Mouse (Mus musculus) megakaryocyte, embryonic 14.5 days (primary cell): Measurements from ENCODE around the gene Smim6. TPM values are rescaled to one million over a fixed set of nuclear protein-coding genes. Genes with fewer than 3 reads are reported as not detected.

Source experiments
- H3K27me3 ChIP-seq: replicated peaks from 2 replicates; pipeline ENCODE3; 2012; ENCODE audit warnings: inconsistent platforms
- H3K36me3 ChIP-seq: replicated peaks from 2 replicates; pipeline ENCODE3; 2012; ENCODE audit warnings: low read length, inconsistent platforms, mixed read lengths
- H3K4me1 ChIP-seq: 2 replicates; pipeline ENCODE4 v1.6.1; 2012; ENCODE audit warnings: inconsistent platforms
- H3K4me3 ChIP-seq: replicated peaks from 2 replicates; pipeline ENCODE3; 2012; ENCODE audit warnings: moderate library complexity, mild to moderate bottlenecking, inconsistent platforms
- H3K9me3 ChIP-seq: 2 replicates; pipeline ENCODE4 v1.6.1; 2012; ENCODE audit warnings: inconsistent platforms
- FLI1 ChIP-seq: IDR thresholded peaks from 2 replicates; pipeline ENCODE4 v1.6.1; 2012; ENCODE audit warnings: low read length, inconsistent platforms, mixed read lengths
- GATA1 ChIP-seq: IDR thresholded peaks from 3 replicates; pipeline ENCODE4 v1.6.1; 2012; ENCODE audit warnings: mixed read lengths, low read length, inconsistent platforms, borderline replicate concordance
- polyA plus RNA-seq: library from polyadenylated mRNA; stranded (reverse); fragments of >175 nt; gene quantifications from 2 replicates; pipeline ENCODE4 v1.2.3, GENCODE M21; 2012; ENCODE audit warnings: low replicate concordance; ENCODE audit not compliant: insufficient read depth

Smim6 gene
- polyA plus RNA-seq, 1 experiment = not detected

DNA sequence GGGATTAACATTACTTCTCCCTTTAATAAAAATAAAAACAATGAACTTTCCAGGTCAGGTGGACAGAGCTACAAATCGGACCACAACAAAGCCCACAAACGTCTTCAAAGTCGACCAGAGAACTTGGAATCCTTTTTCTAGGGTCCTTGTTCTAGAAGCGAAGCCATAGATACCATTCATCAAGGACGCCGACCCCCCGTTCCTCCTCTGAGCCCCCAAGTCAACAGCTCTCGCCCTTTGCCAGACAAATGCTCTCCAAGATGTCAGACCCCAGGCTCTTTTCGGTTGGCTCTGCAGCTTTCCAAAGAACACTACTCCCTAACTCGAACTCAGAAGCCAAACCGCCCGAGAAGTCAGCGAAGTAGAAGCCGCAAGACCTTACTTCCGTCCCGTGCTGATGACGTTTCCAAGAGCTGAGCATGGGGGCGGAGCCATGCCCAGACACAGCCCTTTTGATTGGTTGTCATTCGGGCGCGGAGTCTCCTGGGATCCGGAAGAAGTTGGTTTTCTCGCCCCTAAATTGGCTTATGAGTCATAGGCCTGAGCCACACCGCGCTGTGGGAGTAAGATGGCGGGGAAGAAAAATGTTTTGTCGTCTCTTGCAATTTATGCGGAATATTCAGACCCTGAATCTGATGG, 21.4 kb downstream of the Smim6 start, which contains the start of the genes Sap30bp and Recql5:
Sap30bp (plus strand) TSS at position 175 of the 639 bp plus-strand sequence.
Recql5 (minus strand) TSS at position 370 of the 639 bp plus-strand sequence.
- TF ChIP-seq GATA1 (no peak), FLI1 (peak; percentile 43; the same call in 1 of the 2 replicates)
- Histone ChIP-seq H3K4me1 (peaks cover 35% of the 10 kb centered on the region), H3K27me3 (no peaks in the 10 kb centered on the region), H3K36me3 (peaks cover 53% of the 10 kb centered on the region), H3K4me3 (peak within 1 kb of the TSS; percentile 99), H3K9me3 (no peaks in the 10 kb centered on the region)

DNA sequence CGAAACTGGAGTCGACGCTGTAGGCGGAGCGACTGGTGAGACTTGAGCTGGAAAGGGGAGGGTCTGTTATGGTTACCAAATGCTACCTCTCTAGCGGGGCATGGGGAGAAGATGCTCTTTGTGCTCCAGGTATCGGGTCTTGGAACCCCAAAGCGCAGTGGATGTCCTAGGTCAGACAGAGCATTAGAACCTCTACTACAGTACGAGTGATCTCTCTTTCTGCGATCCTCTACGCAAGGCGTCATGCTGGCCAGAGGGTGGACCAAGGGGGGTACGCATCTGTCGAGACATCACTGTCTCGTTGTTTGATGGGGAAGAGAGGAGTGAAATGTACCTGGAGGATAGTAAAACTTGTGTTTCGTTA, 21.9 kb downstream of the Smim6 start:
- H3K27me3 ChIP-seq = no peaks in the 10 kb centered on the region
- peaks cover 35% of the 10 kb centered on the region for H3K4me1 ChIP-seq
- no peak for TF ChIP-seq FLI1
- no peak for TF ChIP-seq GATA1
- H3K4me3 ChIP-seq = peak overlapping the region; percentile 99
- no peaks in the 10 kb centered on the region for H3K9me3 ChIP-seq
- H3K36me3 ChIP-seq = peaks cover 53% of the 10 kb centered on the region

DNA sequence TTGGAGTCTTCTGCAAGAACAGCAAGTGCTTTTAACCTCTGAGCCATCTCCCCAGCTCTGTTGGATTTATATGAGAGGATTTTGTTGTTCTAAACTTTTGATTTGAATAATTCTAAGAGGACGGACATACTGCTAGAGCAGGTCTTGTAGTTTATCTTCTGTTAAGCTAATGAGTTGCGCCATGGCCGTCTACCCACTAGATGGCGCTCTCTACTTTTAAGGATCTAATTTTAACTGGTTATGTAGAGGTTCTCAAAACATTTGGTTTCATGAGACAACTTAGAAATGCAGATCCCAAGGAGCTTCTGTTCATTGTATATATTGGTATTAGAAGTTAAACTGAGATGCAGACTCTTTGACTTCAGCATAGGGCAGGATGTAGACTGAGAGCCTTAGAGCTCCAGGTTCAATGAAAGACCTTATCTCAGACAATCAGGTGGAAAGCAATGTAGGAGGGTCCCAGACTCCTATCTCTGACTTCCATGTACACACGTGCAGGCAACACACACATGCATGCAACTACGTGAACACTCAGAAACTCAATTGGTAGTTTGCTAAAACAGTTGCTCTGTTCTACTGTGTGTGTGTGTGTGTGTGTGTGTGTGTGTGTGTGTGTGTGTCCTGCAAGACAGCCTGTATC, 28.0 kb downstream of the Smim6 start:
- H3K4me3 ChIP-seq = no peak overlapping the region
- peaks cover 95% of the 10 kb centered on the region for H3K36me3 ChIP-seq
- TF ChIP-seq FLI1 (no peak), GATA1 (0 out of 3 replicates have a peak, but pooled peaks have one; percentile 48)
- H3K9me3 ChIP-seq = no peaks in the 10 kb centered on the region
- H3K4me1 ChIP-seq = peaks cover 7% of the 10 kb centered on the region
- H3K27me3 ChIP-seq = no peaks in the 10 kb centered on the region

DNA sequence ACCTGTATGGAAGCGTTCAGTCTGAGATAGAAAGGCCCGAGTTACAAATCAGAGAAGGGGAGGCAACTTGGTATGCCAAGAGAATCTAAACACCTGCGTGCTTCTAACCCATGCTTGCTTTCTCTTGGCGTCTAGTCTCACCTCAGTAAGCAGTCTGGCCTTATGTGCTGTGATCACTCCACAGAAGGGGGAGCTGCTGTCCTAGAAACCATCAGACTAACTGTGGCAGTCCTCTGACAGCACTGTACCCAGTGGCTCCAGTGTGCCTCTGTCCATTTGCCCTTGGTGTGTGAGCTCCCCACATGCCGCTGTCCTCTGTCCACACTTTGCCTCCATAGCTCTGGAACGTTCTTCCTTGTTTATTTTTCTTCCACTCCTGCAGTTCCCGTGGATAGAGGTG, 30.2 kb downstream of the Smim6 start:
- Histone ChIP-seq H3K27me3 (no peaks in the 10 kb centered on the region), H3K36me3 (peaks cover 98% of the 10 kb centered on the region), H3K9me3 (no peaks in the 10 kb centered on the region), H3K4me1 (no peaks in the 10 kb centered on the region; the same call in 1 of the 2 replicates), H3K4me3 (no peak overlapping the region)
- TF ChIP-seq FLI1 (no peak), GATA1 (no peak)

DNA sequence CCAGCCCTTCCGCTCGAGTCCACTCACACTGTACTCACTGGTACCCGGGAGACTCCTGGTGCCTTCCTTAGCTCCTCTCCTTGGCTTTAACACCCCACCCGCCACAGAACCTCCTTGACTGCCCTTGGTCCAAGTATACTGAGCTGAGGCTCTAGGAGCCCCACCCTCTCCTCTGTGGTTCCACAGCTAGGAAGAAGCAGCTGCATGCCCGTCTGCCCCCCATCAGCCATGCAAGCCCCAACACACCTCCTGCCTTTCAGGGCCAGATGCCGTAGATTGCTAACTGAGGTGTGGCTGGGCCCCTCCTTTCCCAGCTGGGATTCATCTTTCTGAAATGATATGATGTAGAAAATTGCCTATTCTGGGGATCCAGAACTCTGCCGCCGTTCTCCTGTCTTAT, 33.4 kb downstream of the Smim6 start:
- Histone ChIP-seq H3K27me3 (no peaks in the 10 kb centered on the region), H3K4me3 (no peak overlapping the region), H3K36me3 (peaks cover 99% of the 10 kb centered on the region), H3K9me3 (no peaks in the 10 kb centered on the region), H3K4me1 (peaks cover 3% of the 10 kb centered on the region; the same call in 1 of the 2 replicates)
- TF ChIP-seq GATA1 = no peak
- no peak for TF ChIP-seq FLI1

DNA sequence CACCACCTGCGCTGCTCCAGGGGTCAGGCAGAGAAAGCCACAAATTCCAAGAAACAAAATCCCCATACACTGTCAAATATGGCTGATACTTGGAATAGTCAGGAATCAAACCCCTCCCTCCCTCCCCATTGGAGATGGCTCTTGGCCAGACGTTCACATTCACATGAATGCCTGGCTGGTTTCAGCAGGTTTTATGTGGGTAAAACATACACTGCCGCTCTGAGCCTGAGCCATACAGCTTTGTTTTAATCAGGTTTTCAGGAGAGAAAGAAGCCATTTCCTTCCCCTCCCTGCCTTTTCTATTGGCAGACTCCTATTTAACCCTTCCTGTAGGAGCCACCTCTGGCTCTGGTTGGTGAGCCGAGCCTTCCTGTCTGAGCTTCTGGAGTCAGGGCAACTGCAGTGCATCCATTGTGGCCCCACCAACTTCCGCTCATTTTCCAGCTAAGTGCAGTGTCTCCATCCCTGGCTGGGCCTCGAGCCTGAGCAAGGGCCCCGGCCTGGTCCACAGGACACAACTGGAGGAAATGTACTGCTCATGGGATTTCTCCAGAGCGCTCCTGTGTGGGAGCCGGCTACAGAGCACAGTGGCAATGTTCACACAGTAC, 34.5 kb downstream of the Smim6 start:
- H3K4me3 ChIP-seq = no peak overlapping the region
- no peak for TF ChIP-seq FLI1
- TF ChIP-seq GATA1 = no peak
- H3K36me3 ChIP-seq = peaks cover 99% of the 10 kb centered on the region
- H3K27me3 ChIP-seq = no peaks in the 10 kb centered on the region
- H3K9me3 ChIP-seq = no peaks in the 10 kb centered on the region
- peaks cover 3% of the 10 kb centered on the region; the same call in 1 of the 2 replicates for H3K4me1 ChIP-seq

DNA sequence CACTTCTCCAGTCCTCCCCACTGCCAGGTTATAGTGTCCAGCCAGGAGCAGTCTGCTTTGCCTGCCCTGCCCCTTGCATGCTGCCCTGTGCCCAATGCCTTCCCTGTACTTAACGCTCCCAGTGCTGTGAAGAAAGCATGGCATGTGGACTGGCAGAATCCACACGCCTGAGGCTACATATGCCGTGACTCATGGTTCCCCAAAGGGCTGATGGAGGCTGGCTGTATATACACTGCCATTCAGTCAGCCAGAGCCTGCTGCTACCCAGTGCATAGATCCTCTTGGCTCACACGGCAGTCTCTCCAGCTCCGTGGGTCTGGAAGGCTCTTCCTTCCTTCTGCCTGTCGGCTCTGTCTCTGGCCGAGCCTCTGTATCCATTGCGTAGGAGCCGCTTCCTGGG, 36.5 kb downstream of the Smim6 start:
- no peak overlapping the region for H3K4me3 ChIP-seq
- TF ChIP-seq FLI1 (no peak), GATA1 (no peak)
- H3K4me1 ChIP-seq = peaks cover 8% of the 10 kb centered on the region; the same call in 1 of the 2 replicates
- no peaks in the 10 kb centered on the region for H3K9me3 ChIP-seq
- peaks cover 100% of the 10 kb centered on the region for H3K36me3 ChIP-seq
- no peaks in the 10 kb centered on the region for H3K27me3 ChIP-seq

DNA sequence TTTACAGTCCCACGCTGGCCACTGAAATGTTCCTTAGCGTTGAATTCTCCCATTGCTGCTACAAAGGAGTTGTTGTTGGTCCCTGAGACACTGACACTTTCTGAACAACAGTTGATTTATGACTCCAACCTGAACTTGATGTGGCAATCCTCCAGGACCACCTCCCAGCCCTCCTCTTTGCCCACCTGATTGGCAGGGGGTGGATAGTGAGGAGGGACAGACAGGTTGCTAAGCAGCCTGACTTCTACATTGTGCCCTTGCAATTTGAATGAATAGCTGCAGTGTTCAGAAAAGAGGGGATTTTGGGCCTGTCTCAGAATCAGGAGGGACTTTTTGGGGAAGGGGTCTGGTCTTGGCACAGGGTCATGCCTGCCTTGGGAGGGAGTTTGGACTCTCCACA, 38.9 kb downstream of the Smim6 start:
- Histone ChIP-seq H3K4me3 (no peak overlapping the region), H3K4me1 (peaks cover 26% of the 10 kb centered on the region), H3K9me3 (no peaks in the 10 kb centered on the region), H3K36me3 (peaks cover 99% of the 10 kb centered on the region), H3K27me3 (no peaks in the 10 kb centered on the region)
- TF ChIP-seq GATA1 (no peak), FLI1 (no peak)

DNA sequence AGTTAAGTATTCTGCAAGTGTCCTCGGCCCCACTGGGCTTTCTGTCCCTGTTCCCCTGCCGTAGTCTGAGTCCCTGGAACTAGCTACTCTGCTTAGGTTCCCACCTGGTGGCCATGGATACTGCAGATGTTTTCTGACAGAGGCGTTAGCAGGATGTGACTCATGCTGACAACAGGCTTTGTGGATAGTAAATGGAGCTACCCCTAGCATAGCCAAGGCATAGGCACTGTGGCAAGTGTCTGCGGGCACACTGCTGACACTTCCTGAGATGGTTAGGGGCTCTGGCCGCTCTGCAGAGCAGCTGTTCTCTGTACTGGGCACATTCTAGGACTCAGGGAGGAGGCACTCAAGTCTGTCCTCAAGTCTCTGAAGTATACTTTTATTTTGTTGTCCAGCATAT, 42.9 kb downstream of the Smim6 start:
- Histone ChIP-seq H3K27me3 (no peaks in the 10 kb centered on the region), H3K9me3 (no peaks in the 10 kb centered on the region), H3K4me1 (peaks cover 34% of the 10 kb centered on the region), H3K4me3 (peak overlapping the region; percentile 46), H3K36me3 (peaks cover 90% of the 10 kb centered on the region)
- TF ChIP-seq GATA1 (no peak), FLI1 (no peak)
